Mouse (Mus musculus) megakaryocyte, embryonic 14.5 days (primary cell): ENCODE measurements around the gene Slc9a3r2. TPM values are rescaled to one million over a fixed set of nuclear protein-coding genes. Genes with fewer than 3 reads are reported as not detected.

Experiments used
- H3K27me3 ChIP-seq: replicated peaks from 2 replicates; pipeline ENCODE3; 2012; ENCODE audit warnings: inconsistent platforms
- H3K36me3 ChIP-seq: replicated peaks from 2 replicates; pipeline ENCODE3; 2012; ENCODE audit warnings: low read length, inconsistent platforms, mixed read lengths
- H3K4me1 ChIP-seq: 2 replicates; pipeline ENCODE4 v1.6.1; 2012; ENCODE audit warnings: inconsistent platforms
- H3K4me3 ChIP-seq: replicated peaks from 2 replicates; pipeline ENCODE3; 2012; ENCODE audit warnings: moderate library complexity, mild to moderate bottlenecking, inconsistent platforms
- H3K9me3 ChIP-seq: 2 replicates; pipeline ENCODE4 v1.6.1; 2012; ENCODE audit warnings: inconsistent platforms
- FLI1 ChIP-seq: IDR thresholded peaks from 2 replicates; pipeline ENCODE4 v1.6.1; 2012; ENCODE audit warnings: low read length, inconsistent platforms, mixed read lengths
- GATA1 ChIP-seq: IDR thresholded peaks from 3 replicates; pipeline ENCODE4 v1.6.1; 2012; ENCODE audit warnings: mixed read lengths, low read length, inconsistent platforms, borderline replicate concordance
- polyA plus RNA-seq: library from polyadenylated mRNA; stranded (reverse); fragments of >175 nt; gene quantifications from 2 replicates; pipeline ENCODE4 v1.2.3, GENCODE M21; 2012; ENCODE audit warnings: low replicate concordance; ENCODE audit not compliant: insufficient read depth

The Slc9a3r2 gene
- polyA plus RNA-seq, 1 experiment: 0.85 TPM

DNA sequence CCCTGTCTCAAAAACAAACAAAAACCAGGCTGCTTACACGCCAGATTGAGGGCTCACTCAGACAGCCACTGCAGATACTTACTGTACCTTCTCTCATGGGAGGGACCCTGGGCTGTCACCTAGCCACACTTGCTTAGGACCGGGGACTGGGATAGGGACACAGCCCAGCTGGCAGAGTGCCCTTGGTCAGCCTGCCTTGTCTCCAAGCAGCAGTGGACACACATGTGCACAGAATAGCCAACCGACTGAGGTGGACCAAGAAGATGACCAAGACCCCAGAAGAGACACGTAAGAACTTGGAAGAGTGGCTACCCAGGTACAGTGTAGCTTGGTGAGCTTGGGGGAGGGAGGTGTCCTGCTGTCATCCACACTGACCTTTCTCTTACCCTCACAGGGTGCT is 11.9 kb downstream of the Slc9a3r2 start:
- peaks cover 29% of the 10 kb centered on the region for H3K27me3 ChIP-seq
- H3K36me3 ChIP-seq: peaks cover 34% of the 10 kb centered on the region
- no peak overlapping the region for H3K4me3 ChIP-seq
- H3K4me1 ChIP-seq: peaks cover 40% of the 10 kb centered on the region
- H3K9me3 ChIP-seq: no peaks in the 10 kb centered on the region
- no peak for TF ChIP-seq GATA1
- TF ChIP-seq FLI1: no peak

DNA sequence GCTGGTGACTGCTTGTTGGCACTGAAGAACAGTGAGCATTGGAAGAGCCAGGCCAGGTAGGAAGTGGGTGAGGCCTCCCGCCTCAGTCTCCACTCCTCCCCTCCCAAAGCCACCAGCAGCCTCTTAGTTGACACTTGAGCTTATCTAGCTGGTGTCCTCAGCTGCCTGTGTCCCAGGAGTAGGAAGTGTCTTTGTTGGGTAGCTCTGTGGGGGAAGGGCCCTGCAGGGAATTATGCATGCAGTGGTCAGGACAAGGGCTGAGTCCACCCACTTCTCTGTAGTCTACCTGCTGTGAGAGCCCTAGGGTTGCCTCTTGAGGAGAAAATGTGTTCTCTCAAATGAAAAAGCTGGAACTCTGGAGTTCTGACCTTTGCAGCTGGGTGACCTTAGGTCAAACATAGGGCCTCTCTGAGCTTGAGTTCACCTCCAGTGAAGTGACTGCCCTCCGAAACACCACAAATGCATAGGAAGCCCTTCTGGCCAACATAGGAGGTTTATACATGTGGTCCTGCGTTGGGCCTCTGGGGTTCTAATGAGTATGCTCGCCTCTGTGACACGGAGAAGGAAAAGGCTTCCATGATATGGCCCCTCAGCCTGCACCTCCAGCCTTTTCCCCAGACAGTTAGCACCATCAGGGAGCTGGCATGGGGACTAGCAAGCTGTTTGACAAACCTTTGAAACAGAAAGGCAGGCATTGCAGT is 13.2 kb downstream of the Slc9a3r2 start:
- Histone ChIP-seq H3K4me1 (peaks cover 51% of the 10 kb centered on the region), H3K4me3 (peak overlapping the region; percentile 3), H3K9me3 (no peaks in the 10 kb centered on the region), H3K27me3 (peaks cover 16% of the 10 kb centered on the region), H3K36me3 (peaks cover 34% of the 10 kb centered on the region)
- TF ChIP-seq GATA1 (no peak), FLI1 (no peak)

DNA sequence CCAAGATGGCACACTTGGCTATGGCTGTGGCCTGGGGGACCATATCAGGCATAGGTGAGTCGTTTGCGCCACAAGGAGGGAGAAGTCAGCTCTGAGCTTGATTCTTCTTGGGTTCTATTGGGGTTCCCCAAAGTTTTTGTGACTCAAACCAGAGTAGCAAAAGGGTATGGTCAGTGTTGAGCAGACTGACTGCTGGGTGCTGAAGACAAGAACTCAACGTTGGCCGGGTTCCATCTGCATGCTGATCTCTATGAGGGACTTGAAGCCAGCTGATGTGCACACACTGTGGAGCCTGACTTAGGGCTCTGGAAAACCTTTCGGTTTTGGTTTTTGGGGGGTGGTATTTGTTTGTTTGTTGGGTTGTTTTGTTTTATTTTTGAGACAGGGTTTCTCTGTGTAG is 14.4 kb downstream of the Slc9a3r2 start:
- Histone ChIP-seq H3K27me3 (peaks cover 9% of the 10 kb centered on the region), H3K36me3 (peaks cover 38% of the 10 kb centered on the region), H3K9me3 (no peaks in the 10 kb centered on the region), H3K4me1 (peaks cover 58% of the 10 kb centered on the region), H3K4me3 (no peak overlapping the region)
- TF ChIP-seq GATA1: no peak
- TF ChIP-seq FLI1: no peak

DNA sequence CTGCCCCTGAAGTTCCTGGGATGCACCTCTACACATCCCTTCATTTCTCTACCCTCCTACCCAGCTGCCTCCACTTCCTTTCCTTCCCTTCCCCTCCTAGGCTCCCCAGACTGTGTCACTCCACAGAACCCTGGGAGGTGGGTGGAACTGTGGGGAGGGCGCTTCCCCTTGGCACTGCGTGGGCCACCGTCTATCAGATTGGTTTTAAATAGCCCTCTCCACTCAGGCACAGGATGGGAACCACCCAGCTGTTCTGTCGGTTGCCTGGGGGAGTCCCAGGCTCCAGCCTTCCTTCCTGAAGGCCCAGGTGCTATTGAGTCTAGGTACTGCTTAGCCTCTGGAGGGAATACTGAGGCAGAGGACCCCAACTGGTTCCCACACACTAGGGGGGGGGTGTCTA is 15.1 kb downstream of the Slc9a3r2 start:
- TF ChIP-seq GATA1 (no peak), FLI1 (no peak)
- H3K4me3 ChIP-seq: no peak overlapping the region
- H3K27me3 ChIP-seq: peaks cover 3% of the 10 kb centered on the region
- peaks cover 60% of the 10 kb centered on the region for H3K4me1 ChIP-seq
- no peaks in the 10 kb centered on the region for H3K9me3 ChIP-seq
- peaks cover 45% of the 10 kb centered on the region for H3K36me3 ChIP-seq

DNA sequence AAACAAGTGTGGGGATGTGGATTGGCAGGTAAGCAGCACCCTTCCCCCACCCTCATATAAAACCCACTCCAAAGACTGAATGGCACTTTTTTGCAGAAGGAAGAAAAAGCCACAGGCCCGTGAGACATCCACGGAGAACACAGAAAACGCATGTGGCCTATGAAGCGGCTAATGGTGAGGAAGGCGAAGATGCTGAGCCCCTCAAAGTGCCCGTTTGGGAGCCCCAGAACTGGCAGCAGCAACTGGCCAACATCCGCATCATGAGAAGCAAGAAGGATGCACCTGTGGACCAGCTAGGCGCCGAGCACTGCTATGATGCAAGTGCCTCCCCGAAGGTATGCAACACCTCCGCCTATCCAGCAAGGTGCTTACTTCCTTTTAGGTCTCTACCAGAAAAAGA is 16.3 kb downstream of the Slc9a3r2 start:
- no peaks in the 10 kb centered on the region for H3K27me3 ChIP-seq
- peak overlapping the region; percentile 39 for H3K4me3 ChIP-seq
- H3K4me1 ChIP-seq: peaks cover 60% of the 10 kb centered on the region
- TF ChIP-seq GATA1 (no peak), FLI1 (no peak)
- H3K36me3 ChIP-seq: peaks cover 49% of the 10 kb centered on the region
- no peaks in the 10 kb centered on the region for H3K9me3 ChIP-seq

DNA sequence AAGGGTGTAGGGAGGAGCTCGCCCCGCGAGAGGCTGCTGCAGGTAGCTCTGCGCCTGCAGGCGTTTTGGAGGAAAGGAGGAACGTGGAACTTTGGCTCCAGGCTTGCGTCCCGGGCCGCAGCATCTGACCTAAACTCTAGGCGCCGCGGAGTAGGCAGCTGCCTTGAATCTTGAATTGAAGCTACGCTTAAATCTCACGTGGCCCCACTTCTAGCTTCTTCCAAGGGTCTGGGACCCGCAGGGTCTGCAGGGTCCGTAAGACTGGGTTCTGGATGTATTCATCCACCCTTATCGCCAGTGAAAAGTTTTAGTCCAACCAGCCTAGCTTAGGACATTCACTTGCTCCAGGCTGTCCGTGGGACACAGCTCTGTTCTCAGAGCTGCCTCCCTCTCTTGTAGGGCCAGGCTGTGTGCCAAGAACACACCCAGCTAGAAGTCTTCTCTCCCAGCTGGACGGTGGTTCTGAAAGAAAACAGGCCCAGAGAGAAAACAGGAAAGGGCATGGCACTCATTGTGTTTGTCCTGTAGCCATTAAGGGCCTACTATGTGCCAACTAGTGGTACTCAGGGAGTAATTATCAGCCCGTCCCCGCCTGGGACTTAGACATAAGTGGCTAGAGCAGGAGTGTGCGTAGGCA is 17.2 kb downstream of the Slc9a3r2 start:
- Histone ChIP-seq H3K27me3 (no peaks in the 10 kb centered on the region), H3K9me3 (no peaks in the 10 kb centered on the region), H3K4me1 (peaks cover 67% of the 10 kb centered on the region), H3K4me3 (peak overlapping the region; percentile 96), H3K36me3 (peaks cover 51% of the 10 kb centered on the region)
- TF ChIP-seq GATA1 (no peak), FLI1 (no peak)

DNA sequence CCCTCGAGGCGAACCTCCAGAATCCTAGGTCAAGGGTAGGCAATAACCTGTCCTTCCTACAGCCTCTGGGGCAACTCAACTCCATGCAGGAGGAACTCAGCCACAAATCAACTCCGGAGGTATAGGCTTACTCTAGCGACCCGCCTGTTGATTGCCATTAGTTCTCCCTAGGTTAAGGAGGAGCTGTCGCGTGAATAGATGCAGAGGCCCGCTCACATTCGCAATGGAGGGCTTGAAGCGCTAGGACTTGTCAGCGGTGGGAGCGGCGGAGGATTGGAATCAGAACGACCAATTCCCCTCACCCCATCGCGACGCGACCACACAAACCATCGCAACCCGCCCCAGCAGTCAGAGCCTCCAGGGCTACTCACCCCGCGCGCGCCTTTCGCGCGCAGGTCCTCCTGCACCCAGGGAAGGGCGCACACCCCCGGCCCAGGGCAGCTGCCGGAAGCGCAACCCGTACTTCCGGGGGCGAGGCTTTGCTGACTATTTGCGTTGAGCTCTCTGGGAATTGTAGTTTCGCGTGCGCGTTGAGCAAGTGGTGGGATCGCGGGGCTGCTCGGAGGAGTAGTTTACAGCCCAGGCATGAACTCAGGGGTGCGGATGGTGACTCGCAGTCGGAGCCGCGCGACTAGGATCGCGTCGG is 17.8 kb downstream of the Slc9a3r2 start, which contains the start of the genes Tsc2 and Nthl1:
Tsc2 (minus strand) TSS at position 464 of the 646 bp plus-strand sequence.
Nthl1 (plus strand) TSS at position 514 of the 646 bp plus-strand sequence.
- H3K4me3 ChIP-seq: peak within 1 kb of the TSS; percentile 96
- no peak for TF ChIP-seq GATA1
- H3K4me1 ChIP-seq: peaks cover 66% of the 10 kb centered on the region
- no peaks in the 10 kb centered on the region for H3K9me3 ChIP-seq
- peaks cover 58% of the 10 kb centered on the region for H3K36me3 ChIP-seq
- no peaks in the 10 kb centered on the region for H3K27me3 ChIP-seq

DNA sequence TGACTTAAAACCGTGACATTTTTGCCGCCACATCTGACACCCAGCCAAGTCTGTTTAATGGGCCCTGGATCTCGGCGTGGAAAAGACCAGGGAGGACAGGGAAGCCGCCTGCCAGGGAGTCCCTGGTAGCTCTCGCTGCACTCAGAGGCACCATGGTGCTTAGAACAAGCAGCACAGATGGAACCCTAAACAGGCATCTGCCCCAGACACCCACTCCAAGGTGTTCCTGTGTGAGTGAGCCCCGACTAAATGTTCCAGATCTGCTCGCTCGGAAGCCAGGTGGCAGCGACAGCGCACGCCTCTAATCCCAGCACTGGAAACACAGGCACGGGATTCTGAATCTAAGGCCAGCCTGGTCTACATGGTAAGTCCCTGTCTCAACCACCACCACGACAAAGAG is 20.1 kb downstream of the Slc9a3r2 start:
- peaks cover 66% of the 10 kb centered on the region for H3K36me3 ChIP-seq
- TF ChIP-seq FLI1 (no peak), GATA1 (no peak)
- H3K27me3 ChIP-seq: no peaks in the 10 kb centered on the region
- H3K9me3 ChIP-seq: no peaks in the 10 kb centered on the region
- H3K4me3 ChIP-seq: no peak overlapping the region
- peaks cover 47% of the 10 kb centered on the region for H3K4me1 ChIP-seq

DNA sequence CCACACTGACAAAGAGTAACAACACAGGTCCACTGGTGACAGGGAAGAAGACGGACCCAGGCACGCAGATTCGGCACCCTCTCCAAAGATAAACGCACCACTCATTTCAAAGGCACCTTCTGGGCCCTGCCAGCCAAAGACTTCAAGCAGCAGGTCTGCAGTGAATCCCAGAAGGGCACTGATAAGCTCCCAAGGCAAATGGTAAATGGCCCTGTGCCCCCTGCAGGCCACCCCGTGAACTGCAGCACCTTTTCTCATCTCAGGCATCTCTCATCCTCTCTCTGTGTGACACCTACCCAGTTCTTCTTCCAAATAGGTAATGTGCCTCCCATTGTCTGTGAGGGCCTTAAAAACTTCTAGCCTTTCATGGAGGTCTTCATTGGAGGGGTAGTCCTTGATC is 21.5 kb downstream of the Slc9a3r2 start:
- Histone ChIP-seq H3K4me1 (peaks cover 37% of the 10 kb centered on the region), H3K36me3 (peaks cover 69% of the 10 kb centered on the region), H3K27me3 (no peaks in the 10 kb centered on the region), H3K4me3 (no peak overlapping the region), H3K9me3 (no peaks in the 10 kb centered on the region)
- TF ChIP-seq FLI1 (no peak), GATA1 (peak; percentile 57; the same call in 1 of the 3 replicates)

DNA sequence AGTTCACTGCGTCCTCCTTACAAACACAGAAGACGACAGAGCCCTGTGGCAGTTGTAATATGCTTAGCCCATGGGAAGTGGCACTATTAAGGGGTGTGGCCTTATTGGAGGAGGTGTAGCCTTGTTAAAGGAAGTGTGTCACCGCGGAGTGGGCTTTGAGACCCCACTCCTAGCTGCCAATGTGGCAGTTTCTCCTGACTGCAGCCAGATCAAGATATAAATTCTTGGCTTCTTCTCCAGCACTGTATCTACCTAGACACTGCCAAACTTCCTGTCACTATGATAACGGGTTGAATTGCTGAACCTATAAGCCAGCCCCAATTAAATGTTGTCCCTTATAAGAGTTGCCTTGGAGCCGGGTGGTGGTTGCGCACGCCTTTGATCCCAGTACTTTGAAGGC is 24.7 kb downstream of the Slc9a3r2 start:
- Histone ChIP-seq H3K4me3 (no peak overlapping the region), H3K36me3 (peaks cover 94% of the 10 kb centered on the region), H3K27me3 (no peaks in the 10 kb centered on the region), H3K9me3 (no peaks in the 10 kb centered on the region), H3K4me1 (peaks cover 13% of the 10 kb centered on the region)
- TF ChIP-seq GATA1 (no peak), FLI1 (no peak)
